Mouse (Mus musculus) bone marrow macrophage, adult 2 months (primary cell): ENCODE measurements at regions not wholly inside any gene's neighbourhood (a gene's known extent, or its start where the extent isn't known, plus 50 kb on each side); places are given as distances from the start of the nearest gene placed in this dataset.

Experiments used
- CTCF ChIP-seq: IDR thresholded peaks from 2 replicates; pipeline ENCODE4 v1.5.1; 2012; ENCODE audit warnings: low read depth, mild to moderate bottlenecking, low read length, moderate library complexity
- POLR2A ChIP-seq: IDR thresholded peaks from 2 replicates; pipeline ENCODE4 v1.6.1; 2012; ENCODE audit warnings: mild to moderate bottlenecking, low read depth, low read length, borderline replicate concordance

DNA sequence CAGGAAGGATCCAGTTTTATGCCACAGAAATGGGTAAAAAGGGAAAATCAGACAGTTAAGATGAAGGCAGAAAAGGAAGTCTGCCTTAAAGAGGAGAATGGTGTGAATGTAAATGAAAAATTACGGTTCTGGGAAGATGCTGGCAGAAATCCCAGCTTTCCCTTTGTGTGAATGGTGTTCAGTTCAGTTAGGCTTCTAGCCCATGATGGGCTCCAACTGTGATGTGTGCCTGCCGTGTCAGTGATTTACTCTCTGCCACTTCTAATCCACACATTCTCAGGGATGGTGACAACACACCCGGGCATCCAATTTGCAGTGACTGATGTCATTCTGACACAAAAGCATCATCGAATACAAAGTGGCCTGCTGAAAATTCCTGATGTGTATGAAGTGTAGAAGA is 1171.6 kb downstream of the Gsdmc2 start:
- TF ChIP-seq POLR2A, result no peak
- TF ChIP-seq CTCF, result no peak
